Mouse (Mus musculus): ENCODE measurements around the gene Cfap299.

Gene Cfap299

GRCm38 (mm10) chr5:98806492-98806891, 477.4 kb downstream of the Cfap299 start:
- in situ Hi-C loops (cut with MboI, MseI) = no loop called here

GRCm38 (mm10) chr5:98807022-98807421, 477.9 kb downstream of the Cfap299 start:
- in situ Hi-C loops (cut with MboI, MseI) = no loop called here

- in situ Hi-C loops (cut with MboI, MseI) = no loop called here
These were observed 478.8 kb downstream of the Cfap299 start for GRCm38 (mm10) chr5:98807953-98808352.

GRCm38 (mm10) chr5:98812380-98812779, 483.3 kb downstream of the Cfap299 start:
- in situ Hi-C loops (cut with MboI, MseI) = no loop called here

GRCm38 (mm10) chr5:98815269-98815668, 486.2 kb downstream of the Cfap299 start:
- in situ Hi-C loops (cut with MboI, MseI) = no loop called here

- in situ Hi-C loops (cut with MboI, MseI) = no loop called here
These were observed 504.7 kb downstream of the Cfap299 start for GRCm38 (mm10) chr5:98833760-98834159.

- in situ Hi-C loops (cut with MboI, MseI) = no loop called here
These were observed 505.2 kb downstream of the Cfap299 start for GRCm38 (mm10) chr5:98834300-98834699.

GRCm38 (mm10) chr5:98842600-98843310, 513.7 kb downstream of the Cfap299 start:
- in situ Hi-C loops (cut with MboI, MseI) = no loop called here

- in situ Hi-C loops (cut with MboI, MseI) = no loop called here
These were observed 515.6 kb downstream of the Cfap299 start for GRCm38 (mm10) chr5:98844664-98845063.
